Mouse (Mus musculus) stomach, postnatal 0 days (tissue): ENCODE results near the gene Pros1. TPM values are rescaled to one million over a fixed set of nuclear protein-coding genes. Genes with fewer than 3 reads are reported as not detected.

Experiments
- ATAC-seq: fragments of 200-750 bp; cut with Nextera tagmentation; 2 replicates; pipeline ENCODE4 v1.8.0; 2017; ENCODE audit not compliant: low FRiP score, low TSS enrichment
- DNase-seq: peaks from one replicate; pipeline ENCODE4 v3.0.0-alpha.2; 2016; ENCODE audit warnings: low spot score
- H3K27ac ChIP-seq: fragments of 300-500 bp; sonication (generic); replicated peaks from 2 replicates; pipeline ENCODE4 v1.5.1; 2014; ENCODE audit warnings: mild to moderate bottlenecking, control low read depth
- H3K27me3 ChIP-seq: fragments of 300-500 bp; sonication (generic); 2 replicates; pipeline ENCODE4 v1.6.1; 2014; ENCODE audit warnings: low read length; ENCODE audit not compliant: control insufficient read depth, insufficient read depth
- H3K36me3 ChIP-seq: fragments of 300-500 bp; sonication (generic); 2 replicates; pipeline ENCODE4 v1.6.1; 2014; ENCODE audit warnings: low read length, mixed read lengths; ENCODE audit not compliant: control insufficient read depth, insufficient read depth
- H3K4me1 ChIP-seq: fragments of 300-500 bp; sonication (generic); replicated peaks from 2 replicates; pipeline ENCODE4 v1.6.1; 2014; ENCODE audit warnings: antibody characterized with exemption; ENCODE audit not compliant: control insufficient read depth, insufficient read depth
- H3K4me2 ChIP-seq: fragments of 300-500 bp; sonication (generic); replicated peaks from 2 replicates; pipeline ENCODE4 v1.6.1; 2014; ENCODE audit warnings: low read depth, mild to moderate bottlenecking, control low read depth, moderate library complexity
- H3K4me3 ChIP-seq: fragments of 300-500 bp; sonication (generic); 2 replicates; pipeline ENCODE4 v1.5.1; 2014; ENCODE audit warnings: low read depth, low read length, control low read depth
- H3K9ac ChIP-seq: fragments of 300-500 bp; sonication (generic); 2 replicates; pipeline ENCODE4 v1.6.1; 2014; ENCODE audit warnings: mild to moderate bottlenecking, low read length, control low read depth, mixed read lengths
- H3K9me3 ChIP-seq: fragments of 300-500 bp; sonication (generic); 2 replicates; pipeline ENCODE4 v1.6.1; 2016; ENCODE audit warnings: low read length; ENCODE audit not compliant: control insufficient read depth
- CTCF ChIP-seq: IDR thresholded peaks from 2 replicates; pipeline ENCODE4 v1.5.1; 2016; ENCODE audit warnings: antibody characterized with exemption, low read depth, mild to moderate bottlenecking, moderate library complexity
- EP300 ChIP-seq: optimal IDR thresholded peaks from 2 replicates; pipeline ENCODE3; 2016; ENCODE audit warnings: antibody characterized with exemption
- WGBS: fragments of 180-500 bp; shearing (Covaris S2); extraction: QIAGEN DNeasy Blood & Tissue Kit; methylation state at CpG from one replicate; pipeline ENCODE4 v1.1.7; 2014; 5-methylcytosine and 5-hydroxymethylcytosine counted together
- polyA plus RNA-seq: library from polyadenylated mRNA; unstranded; fragments of >200 nt; fragmentation: Nextera tagmentation; extraction: Ambion mirVana; gene quantifications from 2 replicates; pipeline ENCODE4 v1.2.1, GENCODE M21; 2015

Pros1 gene
- polyA plus RNA-seq, 1 experiment from 2014 or later = 24.9 TPM

DNA sequence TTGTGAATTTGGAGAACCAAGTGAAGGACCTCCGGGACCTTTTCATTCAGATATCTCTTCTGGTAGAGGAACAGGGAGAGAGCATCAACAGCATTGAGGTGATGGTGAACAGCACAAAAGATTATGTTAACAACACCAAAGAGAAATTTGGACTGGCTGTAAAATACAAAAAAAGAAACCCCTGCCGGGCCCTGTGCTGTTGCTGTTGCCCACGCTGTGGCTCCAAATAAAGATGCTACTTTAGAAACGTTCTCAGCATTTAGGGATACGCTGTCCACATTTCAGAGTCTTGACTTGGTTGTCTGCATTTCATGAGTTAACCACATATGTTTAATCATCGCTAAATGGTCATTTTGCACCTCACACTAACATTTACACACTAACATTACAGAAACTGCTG, 31.6 kb upstream of the Pros1 start:
- ATAC-seq = no peak
- WGBS = 97% methylated on average over 6 of the region's 6 CpGs
- H3K4me1 ChIP-seq = no peaks in the 10 kb centered on the region
- no peaks in the 10 kb centered on the region for H3K9me3 ChIP-seq
- no peak overlapping the region for H3K4me3 ChIP-seq
- no peak for DNase-seq
- H3K36me3 ChIP-seq = peaks cover 2% of the 10 kb centered on the region; the same call in 1 of the 2 replicates
- no peak overlapping the region for H3K4me2 ChIP-seq
- no peaks in the 10 kb centered on the region for H3K27me3 ChIP-seq
- TF ChIP-seq EP300 (no peak), CTCF (no peak)
- no peak overlapping the region for H3K9ac ChIP-seq
- H3K27ac ChIP-seq = no peak overlapping the region

DNA sequence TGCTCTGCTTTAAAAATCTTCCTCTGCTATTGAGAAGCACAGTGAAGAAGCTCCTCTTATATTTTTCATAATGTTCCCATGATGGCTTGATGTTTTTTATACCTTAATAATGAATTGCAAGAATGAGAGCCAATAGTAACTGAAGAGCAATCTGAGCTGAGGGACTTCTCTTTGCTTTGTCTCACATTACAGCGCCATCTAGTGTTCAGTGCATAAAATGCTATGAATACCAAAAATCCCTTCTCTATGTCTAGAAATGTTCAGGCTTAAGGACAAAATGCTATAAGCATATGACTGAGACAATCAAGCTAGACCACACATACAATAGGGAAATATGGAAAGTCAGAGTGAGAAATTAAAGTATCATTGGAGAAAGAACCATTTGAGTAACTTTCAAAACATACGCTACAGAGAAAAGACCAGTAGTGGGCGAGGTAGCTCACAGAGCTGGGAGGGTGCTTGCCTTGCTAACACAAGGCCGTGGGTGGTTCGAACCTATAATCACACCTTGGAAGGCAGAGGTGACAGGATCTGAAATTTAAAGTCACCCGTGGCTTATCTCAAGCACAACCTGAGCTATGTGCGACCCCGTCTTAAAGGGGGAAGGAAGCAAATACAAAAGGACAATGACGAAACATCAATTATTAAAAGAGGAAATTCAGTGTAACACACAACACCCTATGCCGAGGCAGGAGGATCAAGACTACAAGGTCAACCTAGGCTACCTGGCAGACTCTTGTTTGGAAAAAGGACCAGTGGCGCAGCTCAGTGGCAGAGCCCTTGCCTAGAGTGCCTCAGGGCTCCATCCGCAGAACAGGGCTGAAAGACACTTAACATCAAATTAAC, 27.7 kb upstream of the Pros1 start:
- no peak overlapping the region for H3K4me2 ChIP-seq
- no peak for DNase-seq
- H3K9ac ChIP-seq = no peak overlapping the region
- H3K36me3 ChIP-seq = peaks cover 2% of the 10 kb centered on the region; the same call in 1 of the 2 replicates
- ATAC-seq = no peak
- H3K4me3 ChIP-seq = no peak overlapping the region
- H3K27ac ChIP-seq = no peak overlapping the region
- WGBS = 65% methylated on average over 12 of the region's 12 CpGs
- TF ChIP-seq CTCF = peak; percentile 90
- TF ChIP-seq EP300 = no peak
- H3K4me1 ChIP-seq = no peaks in the 10 kb centered on the region
- no peaks in the 10 kb centered on the region for H3K9me3 ChIP-seq
- no peaks in the 10 kb centered on the region for H3K27me3 ChIP-seq

DNA sequence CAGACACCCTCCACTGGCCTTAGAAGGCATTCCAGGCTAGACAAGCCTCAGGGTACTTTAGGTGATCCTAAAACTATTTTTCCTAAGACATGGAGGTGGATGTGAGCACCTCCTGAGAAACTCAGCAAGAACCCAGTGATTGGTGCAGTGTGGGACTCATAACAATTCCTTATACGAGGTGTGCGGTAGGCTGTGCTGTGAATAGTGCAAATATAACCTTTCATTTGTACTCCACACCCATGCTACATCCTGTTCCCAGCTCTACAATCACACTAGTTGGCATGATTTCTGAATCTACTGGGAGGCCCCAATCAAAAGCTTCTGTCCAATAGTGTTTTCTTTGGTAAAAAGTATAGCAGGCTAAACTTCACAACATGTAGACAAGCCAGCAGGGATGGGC, 22.1 kb upstream of the Pros1 start:
- Histone ChIP-seq H3K4me3 (no peak overlapping the region), H3K9ac (no peak overlapping the region), H3K4me1 (no peaks in the 10 kb centered on the region), H3K9me3 (no peaks in the 10 kb centered on the region), H3K27ac (peak overlapping the region; percentile 65; the same call in 1 of the 2 replicates), H3K36me3 (no peaks in the 10 kb centered on the region), H3K27me3 (no peaks in the 10 kb centered on the region), H3K4me2 (no peak overlapping the region)
- ATAC-seq (peak; percentile 99), DNase-seq (peak; percentile 32)
- no peak for TF ChIP-seq EP300
- WGBS = 54% methylated on average over 2 of the region's 2 CpGs

DNA sequence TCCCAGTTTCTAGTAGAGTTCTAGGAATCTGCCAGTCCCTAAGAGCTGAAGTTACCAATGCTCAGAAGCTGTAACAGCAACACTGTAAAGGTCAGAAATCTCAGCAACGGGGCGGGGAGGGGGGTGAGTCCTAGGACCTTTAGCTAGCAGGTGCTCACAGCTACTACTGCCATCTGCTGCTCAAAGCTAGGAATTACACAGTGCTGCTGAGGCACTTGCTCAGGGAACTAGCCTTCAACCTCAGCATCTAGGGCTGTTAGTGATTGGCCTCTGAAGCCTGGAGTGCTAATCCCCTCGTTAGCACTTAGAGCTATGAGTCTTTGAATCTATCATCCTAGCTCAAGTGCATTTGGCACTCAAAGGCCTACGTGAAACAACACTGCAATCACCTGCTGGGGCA, 21.6 kb upstream of the Pros1 start:
- peak; percentile 92 for ATAC-seq
- Histone ChIP-seq H3K4me3 (no peak overlapping the region), H3K27ac (no peak overlapping the region; the same call in 1 of the 2 replicates), H3K9me3 (no peaks in the 10 kb centered on the region), H3K9ac (no peak overlapping the region), H3K4me1 (no peaks in the 10 kb centered on the region), H3K27me3 (no peaks in the 10 kb centered on the region), H3K36me3 (no peaks in the 10 kb centered on the region), H3K4me2 (no peak overlapping the region)
- TF ChIP-seq CTCF (peak; percentile 85), EP300 (no peak)
- peak; percentile 79 for DNase-seq
- WGBS = 12% methylated on average over 4 of the region's 4 CpGs

DNA sequence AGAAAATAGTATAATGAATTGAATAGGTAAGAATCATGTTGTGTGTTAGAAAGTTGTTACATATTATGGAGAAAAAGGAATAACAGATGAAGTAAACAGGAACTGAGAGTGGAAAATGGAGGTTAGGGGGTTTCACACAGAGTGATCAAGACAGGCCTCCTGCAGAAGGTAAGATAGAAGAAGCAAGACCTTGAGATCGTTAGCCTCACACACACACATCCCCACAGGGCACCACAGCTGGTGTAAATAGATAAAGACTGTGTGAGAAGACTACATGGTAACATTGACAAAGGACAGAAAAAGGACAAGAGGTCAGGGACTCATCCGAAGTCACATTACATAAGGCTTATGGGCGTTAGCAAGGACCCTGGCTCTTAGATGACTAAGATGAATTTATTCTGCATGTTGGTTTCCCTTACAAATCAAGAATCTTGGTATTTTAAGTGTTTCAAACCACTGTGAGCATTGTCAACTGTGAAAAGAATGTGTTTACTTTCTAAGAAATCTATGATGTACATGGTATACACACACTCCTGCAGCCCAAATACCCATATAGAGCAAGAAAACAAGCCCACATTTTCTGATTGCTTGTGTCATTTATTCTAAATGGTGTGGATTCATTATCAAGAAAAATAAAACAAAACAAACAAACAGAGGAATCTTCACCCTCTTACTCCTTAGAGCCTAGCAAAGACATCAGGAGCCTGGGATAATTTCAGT, 19.9 kb upstream of the Pros1 start:
- ATAC-seq (no peak), DNase-seq (no peak)
- TF ChIP-seq EP300 (no peak), CTCF (no peak)
- H3K9me3 ChIP-seq = no peaks in the 10 kb centered on the region
- no peak overlapping the region for H3K4me2 ChIP-seq
- H3K4me1 ChIP-seq = no peaks in the 10 kb centered on the region
- no peak overlapping the region for H3K9ac ChIP-seq
- WGBS = 47% methylated on average over 3 of the region's 3 CpGs
- no peaks in the 10 kb centered on the region for H3K27me3 ChIP-seq
- no peak overlapping the region for H3K27ac ChIP-seq
- H3K36me3 ChIP-seq = no peaks in the 10 kb centered on the region
- no peak overlapping the region for H3K4me3 ChIP-seq

DNA sequence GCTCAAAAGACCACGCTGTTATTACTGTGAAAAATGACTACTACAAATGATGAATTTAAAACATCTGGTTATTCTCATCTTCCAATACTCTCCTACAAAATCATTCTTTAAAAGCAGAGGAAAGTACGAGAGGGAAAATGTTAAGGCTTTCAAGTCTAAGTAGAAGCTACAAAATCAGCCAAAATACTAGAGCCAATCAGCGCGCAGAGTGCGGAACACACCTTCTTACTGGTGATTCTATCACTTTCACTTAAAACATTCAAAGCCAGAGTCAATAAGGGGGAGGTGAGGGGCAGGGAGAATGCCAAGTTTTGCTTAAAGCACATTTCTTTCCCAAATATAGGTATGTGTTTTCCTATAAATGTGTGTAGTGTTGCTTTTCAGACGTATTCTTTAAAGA, 8.8 kb upstream of the Pros1 start:
- Histone ChIP-seq H3K4me2 (peak overlapping the region; percentile 81), H3K27ac (no peak overlapping the region), H3K27me3 (no peaks in the 10 kb centered on the region), H3K4me1 (peaks cover 4% of the 10 kb centered on the region; the same call in 1 of the 2 replicates), H3K9ac (no peak overlapping the region), H3K9me3 (no peaks in the 10 kb centered on the region), H3K36me3 (no peaks in the 10 kb centered on the region), H3K4me3 (no peak overlapping the region)
- DNase-seq = no peak
- TF ChIP-seq EP300 (no peak), CTCF (no peak)
- ATAC-seq = no peak
- 63% methylated on average over 6 of the region's 6 CpGs for WGBS
